Mouse (Mus musculus) ES-E14 (cell line): ENCODE measurements around the gene Il1rn. TPM values are rescaled to one million over a fixed set of nuclear protein-coding genes. Genes with fewer than 3 reads are reported as not detected.

Experiments
- DNase-seq: peaks from one replicate; pipeline ENCODE4 v3.0.0-alpha.2; 2013; ENCODE audit warnings: low read depth, low spot score
- H3K27ac ChIP-seq: 2 replicates; pipeline ENCODE4 v1.5.1; 2012; ENCODE audit warnings: low read depth, mild to moderate bottlenecking, low read length, moderate library complexity, mixed read lengths; ENCODE audit not compliant: poor library complexity, insufficient read depth, severe bottlenecking
- H3K36me3 ChIP-seq: 2 replicates; pipeline ENCODE4 v1.6.1; 2012; ENCODE audit warnings: mild to moderate bottlenecking, low read length, moderate library complexity, mixed read lengths; ENCODE audit not compliant: control insufficient read depth, poor library complexity, insufficient read depth, severe bottlenecking
- H3K4me1 ChIP-seq, 2 experiments: fragments of 150-350 bp in 1 of 2; sonication (generic) in 1 of 2; 2 replicates each; pipeline ENCODE4 v1.6.1; 2012; ENCODE audit warnings: low read length in 2 of 2, mild to moderate bottlenecking in 1 of 2, mixed read lengths in 1 of 2; ENCODE audit not compliant: control insufficient read depth in 2 of 2, insufficient read depth in 2 of 2, poor library complexity in 1 of 2
- H3K4me3 ChIP-seq, 2 experiments: fragments of 150-350 bp in 1 of 2; sonication (generic) in 1 of 2; 2 replicates each; pipeline ENCODE4 v1.5.1; 2012; ENCODE audit warnings: low read length in 2 of 2, low read depth in 1 of 2, mild to moderate bottlenecking in 1 of 2, mixed read lengths in 1 of 2; ENCODE audit not compliant: insufficient read depth in 1 of 2, poor library complexity in 1 of 2, severe bottlenecking in 1 of 2
- H3K9ac ChIP-seq: 2 replicates; pipeline ENCODE4 v1.6.1; 2012; ENCODE audit warnings: low read depth, mild to moderate bottlenecking, low read length, mixed read lengths; ENCODE audit not compliant: poor library complexity, insufficient read depth, severe bottlenecking
- H3K9me3 ChIP-seq: fragments of 150-350 bp; sonication (generic); 2 replicates; pipeline ENCODE4 v1.6.1; 2012; ENCODE audit warnings: low read depth, mild to moderate bottlenecking, low read length; ENCODE audit not compliant: control insufficient read depth, insufficient read depth
- CHD2 ChIP-seq: IDR thresholded peaks from 2 replicates; pipeline ENCODE4 v1.6.1; 2014; ENCODE audit warnings: mild to moderate bottlenecking, low read depth, low read length, inconsistent platforms
- HCFC1 ChIP-seq: IDR thresholded peaks from 2 replicates; pipeline ENCODE4 v1.6.1; 2012; ENCODE audit warnings: low read length, inconsistent platforms, borderline replicate concordance; ENCODE audit not compliant: insufficient read depth
- MAFK ChIP-seq: IDR thresholded peaks from 2 replicates; pipeline ENCODE4 v1.6.1; 2014; ENCODE audit warnings: mild to moderate bottlenecking, low read depth, low read length, inconsistent platforms; ENCODE audit not compliant: insufficient read depth
- ZC3H11A ChIP-seq: IDR thresholded peaks from 2 replicates; pipeline ENCODE4 v1.6.1; 2012; ENCODE audit warnings: low read depth, mild to moderate bottlenecking, inconsistent platforms, low read length, borderline replicate concordance
- ZNF384 ChIP-seq: IDR thresholded peaks from 2 replicates; pipeline ENCODE4 v1.6.1; 2012; ENCODE audit warnings: low read depth, low read length, inconsistent platforms
- in situ Hi-C, 2 experiments: fragments of 600-800 bp; cut with MboI; formaldehyde crosslinking; loops; one replicate each; pipeline ENCODE4 v1.15.1; 2025; ENCODE audit warnings: low sequenced_read_pairs in 2 of 2, inconsistent platforms in 1 of 2; ENCODE audit not compliant: unreplicated experiment in 2 of 2
- total RNA-seq: library from RNA; depleted of rRNA; stranded (reverse); fragments of 300-350 nt; gene quantifications from 2 replicates; pipeline ENCODE4 v1.2.3, GENCODE M21; 2012

Il1rn gene
- total RNA-seq, 1 experiment, result not detected

DNA sequence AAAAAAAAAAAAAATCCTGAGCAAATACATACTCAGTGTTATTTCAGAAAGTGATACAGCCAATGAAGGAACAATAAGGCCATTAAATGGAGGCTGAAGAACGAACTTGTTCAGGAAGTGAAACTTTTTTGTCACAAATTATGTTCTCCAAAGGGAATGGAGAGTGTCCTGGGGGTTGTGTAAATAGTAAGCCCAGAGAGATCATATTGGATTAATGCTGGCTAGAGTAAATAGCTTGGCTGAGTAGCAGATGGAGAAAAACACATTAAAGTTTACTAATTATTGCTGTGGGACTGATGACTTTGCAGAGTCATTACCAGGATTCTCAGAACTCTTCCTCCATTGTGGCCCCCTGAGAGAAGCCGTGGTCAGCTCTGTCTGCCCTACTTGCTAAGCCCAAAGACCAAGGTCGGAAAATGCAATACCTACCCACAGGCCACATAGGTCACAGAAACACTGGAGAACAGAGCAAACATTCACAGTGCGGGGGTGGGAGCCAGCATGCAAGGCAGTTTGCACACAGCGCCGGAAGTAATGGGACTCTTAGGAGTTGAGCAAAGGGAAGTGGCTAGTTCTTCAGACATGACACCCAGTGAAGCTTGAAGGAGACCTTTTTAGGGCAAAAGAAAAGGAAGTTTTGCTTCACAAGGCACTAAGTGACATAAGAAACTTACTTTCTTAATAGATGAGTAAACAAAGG, 25.2 kb upstream of the Il1rn start:
- H3K27ac ChIP-seq, result no peak overlapping the region
- no peak overlapping the region for H3K9ac ChIP-seq
- H3K4me1 ChIP-seq, result no peaks in the 10 kb centered on the region
- no peaks in the 10 kb centered on the region for H3K36me3 ChIP-seq
- TF ChIP-seq CHD2, result no peak
- no peak for TF ChIP-seq ZNF384
- TF ChIP-seq ZC3H11A, result no peak
- no peak for TF ChIP-seq HCFC1
- TF ChIP-seq MAFK, result no peak
- no peak overlapping the region for H3K4me3 ChIP-seq
- no peak for DNase-seq
- in situ Hi-C loops, result no loop called here
- no peaks in the 10 kb centered on the region for H3K9me3 ChIP-seq

DNA sequence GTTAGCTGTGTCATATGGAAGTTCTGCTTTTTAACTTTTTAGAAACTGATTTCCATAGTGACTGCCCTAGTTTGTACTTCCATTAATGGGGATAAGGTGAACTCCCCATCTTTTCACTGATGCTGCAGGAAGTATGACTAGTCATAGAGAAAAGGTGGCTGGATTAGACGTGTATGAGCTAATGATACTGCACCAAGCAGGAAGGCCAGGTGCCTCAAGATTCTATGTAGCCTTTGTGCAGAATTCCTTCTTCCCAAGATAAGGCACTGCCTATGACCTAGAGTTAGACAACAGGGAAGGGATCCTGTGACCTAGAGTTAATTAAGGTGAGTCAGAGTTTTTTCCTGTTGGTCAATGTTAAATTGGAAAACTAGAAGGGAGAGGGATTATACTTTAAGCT, 19.7 kb upstream of the Il1rn start:
- no peaks in the 10 kb centered on the region for H3K4me1 ChIP-seq
- H3K9ac ChIP-seq, result no peak overlapping the region
- no peaks in the 10 kb centered on the region for H3K9me3 ChIP-seq
- DNase-seq, result no peak
- H3K4me3 ChIP-seq, result no peak overlapping the region
- in situ Hi-C loops, result no loop called here
- H3K27ac ChIP-seq, result no peak overlapping the region
- no peaks in the 10 kb centered on the region for H3K36me3 ChIP-seq
- TF ChIP-seq MAFK (no peak), HCFC1 (no peak), ZNF384 (no peak), CHD2 (no peak), ZC3H11A (no peak)

- no peaks in the 10 kb centered on the region for H3K4me1 ChIP-seq
- H3K4me3 ChIP-seq, result no peak overlapping the region
- H3K9ac ChIP-seq, result no peak overlapping the region
- H3K36me3 ChIP-seq, result no peaks in the 10 kb centered on the region
- TF ChIP-seq CHD2 (no peak), ZNF384 (no peak), ZC3H11A (no peak), HCFC1 (no peak), MAFK (no peak)
- in situ Hi-C loops, result no loop called here
- DNase-seq, result no peak
- no peak overlapping the region for H3K27ac ChIP-seq
- H3K9me3 ChIP-seq, result no peaks in the 10 kb centered on the region
These were observed 18.6 kb upstream of the Il1rn start for GRCm38 (mm10) chr2:24317919-24318598.

DNA sequence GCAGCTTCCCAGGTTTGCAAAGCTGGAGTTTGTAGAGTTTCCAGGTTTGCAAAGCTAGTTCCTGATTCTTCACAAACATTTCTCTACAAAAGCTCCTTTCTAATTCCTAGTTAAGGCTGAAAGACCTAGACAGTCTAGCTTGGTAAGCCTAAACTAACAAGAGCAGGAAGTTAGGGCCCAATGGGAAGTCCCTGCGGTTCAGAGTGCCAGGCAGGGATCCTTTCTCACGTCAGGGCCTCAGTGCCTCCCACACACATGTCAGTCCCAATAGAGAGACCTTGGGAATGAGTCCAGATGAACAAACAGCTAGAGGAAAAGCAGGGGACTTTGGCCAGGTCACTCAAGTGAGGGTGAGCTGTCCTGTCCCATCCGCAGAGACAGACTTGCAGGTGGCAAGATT, 1.3 kb upstream of the Il1rn start:
- no peak for DNase-seq
- TF ChIP-seq HCFC1, result no peak
- Histone ChIP-seq H3K36me3 (no peaks in the 10 kb centered on the region), H3K4me3 (no peak overlapping the region), H3K4me1 (no peaks in the 10 kb centered on the region), H3K9me3 (no peaks in the 10 kb centered on the region), H3K9ac (no peak overlapping the region), H3K27ac (no peak overlapping the region)
- in situ Hi-C loops, result no loop called here
